Mouse (Mus musculus) MEL (cell line): Measurements from ENCODE around the gene AC141477.1. TPM values are rescaled to one million over a fixed set of nuclear protein-coding genes. Genes with fewer than 3 reads are reported as not detected.
A peak's percentile ranks its signal among the peaks of the same experiment; 100 is the strongest.

Experiments
- DNase-seq: peaks from one replicate; pipeline ENCODE4 v3.0.0; 2011; ENCODE audit warnings: low read depth, low spot score
- H3K27ac ChIP-seq: 2 replicates; pipeline ENCODE4 v1.5.1; 2012; ENCODE audit warnings: low read depth, mild to moderate bottlenecking, control low read depth, low read length, moderate library complexity; ENCODE audit not compliant: control insufficient read depth
- H3K27me3 ChIP-seq, 2 experiments: fragments of 150-350 bp in 1 of 2; sonication (generic) in 1 of 2; 2 replicates each; pipeline ENCODE4 v1.6.1; 2012; ENCODE audit warnings: low read length in 2 of 2, mild to moderate bottlenecking in 2 of 2, improper control_type of control experiment in 1 of 2, moderate library complexity in 1 of 2; ENCODE audit not compliant: insufficient read depth in 2 of 2, control insufficient read depth in 1 of 2
- H3K36me3 ChIP-seq, 2 experiments: 2 replicates each; pipeline ENCODE4 v1.6.1; 2012 to 2014; ENCODE audit warnings: low read length in 2 of 2, improper control_type of control experiment in 1 of 2, inconsistent platforms in 1 of 2, mild to moderate bottlenecking in 1 of 2; ENCODE audit not compliant: insufficient read depth in 2 of 2, control insufficient read depth in 1 of 2
- H3K4me1 ChIP-seq, 2 experiments: fragments of 150-350 bp in 1 of 2; sonication (generic) in 1 of 2; 2 replicates each; pipeline ENCODE4 v1.6.1; 2012; ENCODE audit warnings: low read length in 2 of 2, improper control_type of control experiment in 1 of 2, mild to moderate bottlenecking in 1 of 2; ENCODE audit not compliant: insufficient read depth in 2 of 2, control insufficient read depth in 1 of 2
- H3K4me3 ChIP-seq, 2 experiments: fragments of 150-350 bp in 1 of 2; sonication (generic) in 1 of 2; 2 replicates each; pipeline ENCODE4 v1.5.1; 2012; ENCODE audit warnings: low read depth in 2 of 2, low read length in 2 of 2, mild to moderate bottlenecking in 2 of 2, moderate library complexity in 2 of 2, control low read depth in 1 of 2, improper control_type of control experiment in 1 of 2; ENCODE audit not compliant: control insufficient read depth in 1 of 2, insufficient read depth in 1 of 2
- H3K79me2 ChIP-seq: 2 replicates; pipeline ENCODE4 v1.6.1; 2012; ENCODE audit warnings: mild to moderate bottlenecking, low read length, moderate library complexity; ENCODE audit not compliant: control insufficient read depth, poor library complexity, insufficient read depth
- H3K9ac ChIP-seq: 2 replicates; pipeline ENCODE4 v1.6.1; 2012; ENCODE audit warnings: low read depth, mild to moderate bottlenecking, control low read depth, low read length, moderate library complexity; ENCODE audit not compliant: control insufficient read depth, poor library complexity, severe bottlenecking
- H3K9me3 ChIP-seq: fragments of 150-350 bp; sonication (generic); replicated peaks from 2 replicates; pipeline ENCODE4 v1.6.1; 2012; ENCODE audit warnings: mild to moderate bottlenecking, low read length, improper control_type of control experiment, moderate library complexity; ENCODE audit not compliant: insufficient read depth
- E2F4 ChIP-seq: IDR thresholded peaks from 2 replicates; pipeline ENCODE4 v1.6.1; 2011; ENCODE audit warnings: low read depth, low read length, improper control_type of control experiment, borderline replicate concordance
- ELF1 ChIP-seq: IDR thresholded peaks from 2 replicates; pipeline ENCODE4 v1.6.1; 2014; ENCODE audit warnings: low read depth, mild to moderate bottlenecking, inconsistent platforms, low read length, improper control_type of control experiment, moderate library complexity
- EP300 ChIP-seq, 2 experiments: IDR thresholded peaks; 2 replicates each; pipeline ENCODE4 v1.6.1; 2011; ENCODE audit warnings: improper control_type of control experiment in 2 of 2, low read length in 2 of 2, low read depth in 1 of 2, mild to moderate bottlenecking in 1 of 2
- GATA1 ChIP-seq: IDR thresholded peaks from 2 replicates; pipeline ENCODE4 v1.6.1; 2011; ENCODE audit warnings: low read depth, low read length, improper control_type of control experiment
- HCFC1 ChIP-seq: IDR thresholded peaks from 2 replicates; pipeline ENCODE4 v1.6.1; 2012; ENCODE audit warnings: low read depth, mild to moderate bottlenecking, inconsistent platforms, low read length, improper control_type of control experiment, moderate library complexity
- MAX ChIP-seq: IDR thresholded peaks from 2 replicates; pipeline ENCODE4 v1.6.1; 2011; ENCODE audit warnings: low read length, improper control_type of control experiment
- MAZ ChIP-seq: IDR thresholded peaks from 2 replicates; pipeline ENCODE4 v1.6.1; 2012; ENCODE audit warnings: low read depth, mild to moderate bottlenecking, inconsistent platforms, low read length, improper control_type of control experiment
- MXI1 ChIP-seq: IDR thresholded peaks from 2 replicates; pipeline ENCODE4 v1.6.1; 2011; ENCODE audit warnings: mild to moderate bottlenecking, low read depth, low read length, improper control_type of control experiment
- MYB ChIP-seq: IDR thresholded peaks from 2 replicates; pipeline ENCODE4 v1.6.1; 2011; ENCODE audit warnings: mild to moderate bottlenecking, low read depth, low read length, improper control_type of control experiment
- MYC ChIP-seq: IDR thresholded peaks from 2 replicates; pipeline ENCODE4 v1.6.1; 2011; ENCODE audit warnings: low read depth, mild to moderate bottlenecking, low read length, improper control_type of control experiment, moderate library complexity
- NELFE ChIP-seq: IDR thresholded peaks from 2 replicates; pipeline ENCODE4 v1.6.1; 2011; ENCODE audit warnings: low read depth, low read length, improper control_type of control experiment
- POLR2A ChIP-seq, 2 experiments: IDR thresholded peaks; 2 replicates each; pipeline ENCODE4 v1.6.1; 2011 to 2012; ENCODE audit warnings: low read length in 2 of 2, mild to moderate bottlenecking in 2 of 2, control low read depth in 1 of 2, improper control_type of control experiment in 1 of 2, low read depth in 1 of 2, moderate library complexity in 1 of 2; ENCODE audit not compliant: control insufficient read depth in 1 of 2, insufficient read depth in 1 of 2, poor library complexity in 1 of 2
- POLR2AphosphoS2 ChIP-seq: IDR thresholded peaks from 2 replicates; pipeline ENCODE4 v1.6.1; 2011; ENCODE audit warnings: low read length, improper control_type of control experiment
- POLR2AphosphoS5 ChIP-seq: IDR thresholded peaks from 2 replicates; pipeline ENCODE4 v1.6.1; 2012; ENCODE audit warnings: low read depth, borderline replicate concordance, mild to moderate bottlenecking, inconsistent platforms, low read length, moderate library complexity, mixed read lengths
- RAD21 ChIP-seq: IDR thresholded peaks from 2 replicates; pipeline ENCODE4 v1.6.1; 2011; ENCODE audit warnings: mild to moderate bottlenecking, low read depth, low read length, improper control_type of control experiment
- SIN3A ChIP-seq: IDR thresholded peaks from 2 replicates; pipeline ENCODE4 v1.6.1; 2012; ENCODE audit warnings: low read length, improper control_type of control experiment, inconsistent platforms
- TAL1 ChIP-seq: IDR thresholded peaks from 2 replicates; pipeline ENCODE4 v1.6.1; 2012; ENCODE audit warnings: mild to moderate bottlenecking, inconsistent platforms, low read length, moderate library complexity, mixed read lengths
- USF1 ChIP-seq: IDR thresholded peaks from 2 replicates; pipeline ENCODE4 v1.6.1; 2014; ENCODE audit warnings: low read depth, mild to moderate bottlenecking, inconsistent platforms, low read length, improper control_type of control experiment, moderate library complexity
- ZC3H11A ChIP-seq: IDR thresholded peaks from 2 replicates; pipeline ENCODE4 v1.6.1; 2012; ENCODE audit warnings: low read depth, mild to moderate bottlenecking, inconsistent platforms, low read length, improper control_type of control experiment
- polyA plus RNA-seq, 2 experiments: library from polyadenylated mRNA; stranded (reverse) in 1 of 2; unstranded in 1 of 2; fragments of >175 nt in 1 of 2; fragments of >200 nt in 1 of 2; gene quantifications; 2 replicates each; pipeline versions ENCODE4 v1.2.1 to v1.2.4; 2012; ENCODE audit warnings: low replicate concordance in 2 of 2, low read depth in 1 of 2; ENCODE audit not compliant: insufficient read length in 2 of 2, insufficient read depth in 1 of 2, missing spikeins in 1 of 2
- total RNA-seq: library from RNA; depleted of rRNA; stranded (reverse); fragments of 300-350 nt; gene quantifications from 2 replicates; pipeline ENCODE4 v1.2.3, GENCODE M21; 2012

The AC141477.1 gene
- total and polyA plus RNA-seq, 3 experiments = 0.70 TPM; not detected in 2

DNA sequence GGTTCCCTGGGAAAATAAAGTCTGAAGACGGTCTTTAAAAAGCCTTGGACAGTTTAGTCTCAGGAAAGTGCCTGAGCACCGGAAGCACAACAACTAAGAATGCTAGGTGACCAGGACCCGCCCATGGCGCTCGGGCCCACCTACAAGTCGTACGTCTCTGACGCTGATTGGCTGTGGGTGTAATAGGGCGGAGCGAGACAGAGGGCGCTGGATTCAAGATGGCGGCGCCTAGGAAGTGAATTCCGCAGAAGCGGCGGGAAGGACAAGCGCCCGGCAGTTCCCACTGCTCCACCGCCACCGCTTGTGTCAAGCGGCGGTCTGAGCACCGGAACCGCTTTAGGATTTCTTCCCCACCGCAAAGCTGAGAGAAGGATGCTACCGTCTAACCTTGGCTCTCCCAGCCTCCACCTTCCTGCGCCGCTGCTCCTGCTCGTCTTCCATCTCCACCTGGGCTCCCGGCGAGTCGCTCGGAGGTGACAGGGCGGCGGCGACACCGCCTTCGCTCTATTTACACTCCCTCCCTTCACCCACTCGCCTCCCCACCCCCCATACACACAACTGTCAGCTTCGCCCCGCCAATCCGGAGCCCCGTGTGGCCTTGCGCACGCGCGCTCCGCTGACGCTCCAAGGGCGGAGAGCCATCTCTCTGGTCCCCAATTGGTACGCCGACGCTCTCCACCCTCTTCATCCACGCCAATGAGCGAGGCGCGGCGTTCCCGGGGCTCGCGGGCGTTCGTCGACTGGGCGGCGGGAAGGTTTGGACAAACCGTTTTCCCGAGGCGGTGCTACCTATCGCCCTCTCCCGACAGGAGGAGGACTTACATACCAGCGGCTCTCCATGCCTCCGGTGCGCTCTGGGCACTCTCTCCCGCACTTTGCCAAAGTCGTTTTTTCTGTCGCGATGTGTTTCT lies 2.2 kb upstream of the AC141477.1 start, which contains the start of gene Pcnt (continued):
- no peak for TF ChIP-seq USF1
- TF ChIP-seq SIN3A = peak; percentile 66
- no peak for TF ChIP-seq ZC3H11A
- TF ChIP-seq E2F4 = peak; percentile 86
- TF ChIP-seq MXI1 = peak; percentile 19; the same call in 1 of the 2 replicates
- TF ChIP-seq HCFC1 = peak; percentile 80
- no peak for TF ChIP-seq POLR2AphosphoS5
- no peak for TF ChIP-seq MYC
- TF ChIP-seq POLR2A (IDR thresholded peaks at IDR 0.05; ENCODE audit: control insufficient read depth in 1 of 2, insufficient read depth in 1 of 2, low read depth in 1 of 2, low read length in 2 of 2, poor library complexity in 1 of 2) = peak; percentile 43 to 74
- peak; percentile 72 for TF ChIP-seq NELFE
- TF ChIP-seq MYB = no peak; the same call in 1 of the 2 replicates
- no peak for TF ChIP-seq GATA1
- peak; percentile 90; the same call in 1 of the 2 replicates for TF ChIP-seq MAZ
- no peak for TF ChIP-seq TAL1
- peak; percentile 61 for TF ChIP-seq POLR2AphosphoS2
- TF ChIP-seq RAD21 = no peak

DNA sequence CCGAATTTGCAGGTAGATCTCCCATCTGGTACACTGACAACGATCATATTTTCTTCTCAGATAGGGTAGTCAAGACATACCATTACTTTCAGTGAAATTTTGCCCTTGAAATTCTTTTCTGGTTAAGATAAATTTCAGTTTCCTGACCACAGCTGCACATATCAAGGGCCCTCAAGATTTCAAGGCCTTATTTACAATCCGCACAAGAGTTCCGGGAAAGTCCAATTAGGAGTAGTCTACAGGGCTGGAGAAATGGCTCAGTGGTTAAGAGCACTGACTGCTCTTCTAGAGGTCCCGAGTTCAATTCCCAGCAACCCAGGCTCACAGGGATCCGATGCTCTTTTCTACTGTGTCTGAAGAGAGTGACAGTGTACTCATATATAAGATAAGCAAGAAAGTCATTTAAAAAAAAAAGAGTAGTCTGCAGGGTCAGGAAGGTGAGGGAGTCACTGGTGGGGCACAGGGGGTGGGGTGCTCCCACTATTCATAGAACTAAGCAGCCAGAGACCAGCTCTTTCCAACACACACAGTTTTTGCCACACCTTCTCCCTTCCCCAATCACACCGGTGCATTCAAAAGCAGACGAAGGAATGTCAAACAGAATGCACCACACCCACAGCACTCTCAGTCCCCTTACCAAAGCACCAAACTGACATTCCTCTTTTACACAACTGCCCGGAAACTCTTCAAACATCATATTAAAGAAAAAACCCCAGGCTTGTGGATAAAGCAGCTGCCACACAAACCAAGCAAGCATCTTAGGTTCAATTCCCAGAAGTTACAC lies 945 bp downstream of the AC141477.1 start:
- H3K27ac ChIP-seq = no peak overlapping the region
- no peak overlapping the region for H3K9ac ChIP-seq
- H3K27me3 ChIP-seq = no peaks in the 10 kb centered on the region
- H3K4me1 ChIP-seq = peaks cover 4 to 15% of the 10 kb centered on the region in 2 experiments; a peak in 3 of 4 replicates
- TF ChIP-seq ELF1 = no peak
- H3K79me2 ChIP-seq = peaks cover 25% of the 10 kb centered on the region
- peaks cover 13 to 16% of the 10 kb centered on the region in 2 experiments for H3K36me3 ChIP-seq
- no peak for DNase-seq
- H3K9me3 ChIP-seq = no peaks in the 10 kb centered on the region
- no peak overlapping the region for H3K4me3 ChIP-seq

GRCm38 (mm10) chr10:76433925-76434324 lies 6.3 kb downstream of the AC141477.1 start:
- DNase-seq = no peak
- Histone ChIP-seq H3K27me3 (no peaks in the 10 kb centered on the region), H3K79me2 (no peaks in the 10 kb centered on the region), H3K36me3 (peaks cover 0 to 28% of the 10 kb centered on the region in 2 experiments; a peak in 2 of 4 replicates)
- TF ChIP-seq POLR2A (IDR thresholded peaks at IDR 0.05; ENCODE audit: control insufficient read depth in 1 of 2, insufficient read depth in 1 of 2, low read depth in 1 of 2, low read length in 2 of 2, poor library complexity in 1 of 2) (no peak), USF1 (no peak), ZC3H11A (no peak), MAZ (no peak), MAX (no peak), EP300 (IDR thresholded peaks at IDR 0.05; ENCODE audit: low read depth in 1 of 2, low read length in 2 of 2) (no peak), MYC (no peak), TAL1 (no peak)
- TF ChIP-seq, all 39 proteins: peak for 0
- H3K4me3 ChIP-seq = no peak overlapping the region
- no peaks in the 10 kb centered on the region for H3K9me3 ChIP-seq
- H3K27ac ChIP-seq = no peak overlapping the region
- no peak overlapping the region for H3K9ac ChIP-seq
- no peaks in the 10 kb centered on the region for H3K4me1 ChIP-seq
